Comparison of ENCODE assay signal across 11 mouse cellular contexts in genomic region chr1:92972854-92973253, GRCm38 (mm10). TPM values are rescaled to one million over a fixed set of nuclear protein-coding genes. Genes with fewer than 3 reads are reported as not detected.
DNase-seq lines count a peak whose midpoint lies in the region; ATAC-seq lines count a peak whose summit lies in the region.
"Had no signal": no experiment of that assay in that cellular context is flagged by ENCODE, and none has a peak within 500 bp of the region (broad histone marks: within the 10 kb centered on the region; RNA-seq: fewer than 3 reads in every experiment).

No protein-coding gene starts in this region.

- intact Hi-C loops in heart, postnatal 14 days (cut with DNase I), result no loop called here

- H3K27me3 ChIP-seq in liver, embryonic 11.5 days (replicated peaks; ENCODE audit: control insufficient read depth, insufficient read depth, low read length), result no peaks in the 10 kb centered on the region; the same call in 1 of the 2 replicates
- peaks cover 10% of the 10 kb centered on the region for H3K27me3 ChIP-seq in midbrain, embryonic 10.5 days (ENCODE audit: low read depth, poor library complexity, severe bottlenecking)

- no peak overlapping the region for H3K4me3 ChIP-seq in liver, embryonic 11.5 days (ENCODE audit: low read depth, low read length)
- H3K4me3 ChIP-seq in midbrain, embryonic 10.5 days, result no peak overlapping the region
- H3K4me3 ChIP-seq: embryonic facial prominence, embryonic 12.5 days; limb, embryonic 12.5 days had no signal

- no peak overlapping the region for H3K4me2 ChIP-seq in liver, embryonic 11.5 days
- H3K4me2 ChIP-seq: embryonic facial prominence, embryonic 12.5 days; limb, embryonic 12.5 days had no signal

- H3K9me3 ChIP-seq in liver, embryonic 11.5 days (ENCODE audit: control insufficient read depth, low read length), result no peaks in the 10 kb centered on the region
- no peaks in the 10 kb centered on the region for H3K9me3 ChIP-seq in midbrain, embryonic 10.5 days (replicated peaks)
- H3K9me3 ChIP-seq: embryonic facial prominence, embryonic 12.5 days; limb, embryonic 12.5 days had no signal

- H3K27ac ChIP-seq in liver, embryonic 11.5 days (ENCODE audit: low read depth, low read length), result no peak overlapping the region
- no peak overlapping the region for H3K27ac ChIP-seq in midbrain, embryonic 10.5 days (replicated peaks)
- H3K27ac ChIP-seq: embryonic facial prominence, embryonic 12.5 days; limb, embryonic 12.5 days had no signal

- peak; percentile 21 to 28 for DNase-seq in cerebellum, postnatal 36 days
- no peak for DNase-seq in cerebellum, adult 11-12 months
- peak; percentile 57 for DNase-seq in liver
- DNase-seq in liver, embryonic 11.5 days (ENCODE audit: low spot score), result no peak
- DNase-seq in adrenal gland, adult 8-10 months, result peak; percentile 50
- DNase-seq in heart, postnatal 14 days, result peak; percentile 57 to 61
- DNase-seq in midbrain, embryonic 10.5 days (ENCODE audit: low spot score), result no peak

- WGBS in liver, embryonic 11.5 days, result 24% methylated on average over 1 of the region's 1 CpGs
- WGBS in midbrain, embryonic 10.5 days, result 87% methylated on average over 1 of the region's 1 CpGs

- H3K36me3 ChIP-seq in liver, embryonic 11.5 days (ENCODE audit: control insufficient read depth, insufficient read depth, low read length), result no peaks in the 10 kb centered on the region
- no peaks in the 10 kb centered on the region for H3K36me3 ChIP-seq in midbrain, embryonic 10.5 days
- H3K36me3 ChIP-seq: embryonic facial prominence, embryonic 12.5 days; limb, embryonic 12.5 days had no signal

- ATAC-seq in liver, embryonic 11.5 days (replicated peaks; ENCODE audit: low FRiP score), result no peak
- peak; percentile 88 for ATAC-seq in megakaryocyte progenitor cell, adult 5-6 weeks (replicated peaks; ENCODE audit: poor library complexity)

- H3K4me1 ChIP-seq in liver, embryonic 11.5 days (replicated peaks; ENCODE audit: control insufficient read depth, insufficient read depth, low read length), result no peaks in the 10 kb centered on the region
- H3K4me1 ChIP-seq in midbrain, embryonic 10.5 days, result peaks cover 7% of the 10 kb centered on the region
- H3K4me1 ChIP-seq: embryonic facial prominence, embryonic 12.5 days had no signal

- H3K9ac ChIP-seq in liver, embryonic 11.5 days (ENCODE audit: low read depth, low read length), result no peak overlapping the region
- H3K9ac ChIP-seq: embryonic facial prominence, embryonic 12.5 days; limb, embryonic 12.5 days had no signal

RNA-seq across cellular contexts. Expression of gene Gpr35, which starts 22.2 kb away (rescaled TPM):
- polyA plus RNA-seq in liver, embryonic 11.5 days (2014; fragmentation: Nextera tagmentation; extraction: Ambion mirVana), result 0.27 and 0.71 TPM in 2 replicates
- 1 to 10 TPM in 1 of 4 experiments, under 1 TPM in 3; 0.58 to 1.8 (median 0.87) TPM for total RNA-seq in adrenal gland, adult 8-10 months (2022)
- total RNA-seq in heart, postnatal 14 days (2021), result under 1 TPM; 0.48 to 0.61 TPM
- total RNA-seq in megakaryocyte progenitor cell, adult 5-6 weeks (2015), result 1.1 TPM in 2 replicates
- total RNA-seq in megakaryocyte progenitor cell, adult 5-6 weeks (2017), result 0.74 and 1.6 TPM in 2 replicates
- 0.36 and 0.39 TPM in 2 replicates for polyA plus RNA-seq in midbrain, embryonic 10.5 days (2016; fragmentation: Nextera tagmentation; extraction: Ambion mirVana)

RNA-seq across cellular contexts. Expression of gene Aqp12, which starts 33.3 kb away (rescaled TPM):
- not detected in 2 replicates for polyA plus RNA-seq in liver, embryonic 11.5 days (2014; fragmentation: Nextera tagmentation; extraction: Ambion mirVana)
- under 1 TPM in 1 of 4 experiments, not detected in 3; 0.87 TPM for total RNA-seq in adrenal gland, adult 8-10 months (2022)
- total RNA-seq in heart, postnatal 14 days (2021), result not detected
- total RNA-seq in megakaryocyte progenitor cell, adult 5-6 weeks (2015), result not detected in 2 replicates
- not detected in 2 replicates for total RNA-seq in megakaryocyte progenitor cell, adult 5-6 weeks (2017)
- polyA plus RNA-seq in midbrain, embryonic 10.5 days (2016; fragmentation: Nextera tagmentation; extraction: Ambion mirVana), result not detected in 2 replicates
- polyA plus RNA-seq: embryonic facial prominence, embryonic 12.5 days; limb, embryonic 12.5 days; stomach, embryonic 14.5 days had no signal

RNA-seq across cellular contexts. Expression of gene Capn10, which starts 38.7 kb away (rescaled TPM):
- polyA plus RNA-seq in liver, embryonic 11.5 days (2014; fragmentation: Nextera tagmentation; extraction: Ambion mirVana), result 20.9 and 21.3 TPM in 2 replicates
- 10 to 100 TPM; 17.3 to 27.2 (median 24.3) TPM for total RNA-seq in adrenal gland, adult 8-10 months (2022)
- 1 to 10 TPM; 7.5 to 9.6 TPM for total RNA-seq in heart, postnatal 14 days (2021)
- total RNA-seq in megakaryocyte progenitor cell, adult 5-6 weeks (2015), result 4.4 and 6.9 TPM in 2 replicates
- total RNA-seq in megakaryocyte progenitor cell, adult 5-6 weeks (2017), result 8.2 and 9.2 TPM in 2 replicates
- 43.1 and 50.8 TPM in 2 replicates for polyA plus RNA-seq in midbrain, embryonic 10.5 days (2016; fragmentation: Nextera tagmentation; extraction: Ambion mirVana)

Comparison
In these comparisons a context has a peak if more than half of its experiments do, and no peak if none do; other contexts are left out.
1. DNase-seq: peak in cerebellum, postnatal 36 days (2 of 2), liver (single experiment), adrenal gland, adult 8-10 months (single experiment) and heart, postnatal 14 days (2 of 2); none in cerebellum, adult 11-12 months (single experiment), liver, embryonic 11.5 days (single experiment) and midbrain, embryonic 10.5 days (single experiment).